Mouse (Mus musculus) hindbrain, postnatal 0 days (tissue): ENCODE results near the gene Tnks1bp1. TPM values are rescaled to one million over a fixed set of nuclear protein-coding genes. Genes with fewer than 3 reads are reported as not detected.

Experiments
- ATAC-seq: fragments of 200-750 bp; cut with Nextera tagmentation; 2 replicates; pipeline ENCODE4 v1.8.0; 2017; ENCODE audit warnings: mild to moderate bottlenecking, moderate TSS enrichment, moderate library complexity
- DNase-seq: peaks from one replicate; pipeline ENCODE4 v3.0.0-alpha.2; 2015; ENCODE audit warnings: low spot score
- H3K27ac ChIP-seq: fragments of 300-500 bp; sonication (generic); 2 replicates; pipeline ENCODE4 v1.5.1; 2014; ENCODE audit warnings: mild to moderate bottlenecking
- H3K27me3 ChIP-seq: fragments of 300-500 bp; sonication (generic); 2 replicates; pipeline ENCODE4 v1.6.1; 2014; ENCODE audit warnings: low read length, mixed read lengths; ENCODE audit not compliant: insufficient read depth
- H3K36me3 ChIP-seq: fragments of 300-500 bp; sonication (generic); 2 replicates; pipeline ENCODE4 v1.6.1; 2014; ENCODE audit warnings: low read length, mixed read lengths; ENCODE audit not compliant: insufficient read depth
- H3K4me1 ChIP-seq: fragments of 300-500 bp; sonication (generic); 2 replicates; pipeline ENCODE4 v1.6.1; 2014; ENCODE audit warnings: antibody characterized with exemption, low read length, mixed read lengths; ENCODE audit not compliant: insufficient read depth
- H3K4me2 ChIP-seq: fragments of 300-500 bp; sonication (generic); 2 replicates; pipeline ENCODE4 v1.6.1; 2014; ENCODE audit warnings: low read depth, mild to moderate bottlenecking, low read length, moderate library complexity, mixed read lengths
- H3K4me3 ChIP-seq: fragments of 300-500 bp; sonication (generic); 2 replicates; pipeline ENCODE4 v1.5.1; 2014; ENCODE audit warnings: low read length
- H3K9ac ChIP-seq: fragments of 300-500 bp; sonication (generic); replicated peaks from 2 replicates; pipeline ENCODE4 v1.6.1; 2014; ENCODE audit warnings: mild to moderate bottlenecking, low read length, moderate library complexity, mixed read lengths
- H3K9me3 ChIP-seq: fragments of 300-500 bp; sonication (generic); 2 replicates; pipeline ENCODE4 v1.6.1; 2016; ENCODE audit warnings: low read length, mixed read lengths
- CTCF ChIP-seq: IDR thresholded peaks from 2 replicates; pipeline ENCODE4 v1.5.1; 2016; ENCODE audit warnings: antibody characterized with exemption, control low read depth, low read depth
- WGBS: fragments of 180-500 bp; shearing (Covaris S2); extraction: QIAGEN DNeasy Blood & Tissue Kit; methylation state at CpG from one replicate; pipeline ENCODE4 v1.1.7; 2014; 5-methylcytosine and 5-hydroxymethylcytosine counted together
- polyA plus RNA-seq: library from polyadenylated mRNA; unstranded; fragments of >200 nt; fragmentation: Nextera tagmentation; extraction: Ambion mirVana; gene quantifications from 2 replicates; pipeline ENCODE4 v1.2.1, GENCODE M21; 2015
- total RNA-seq: library from RNA; depleted of rRNA; stranded (reverse); fragments of >200 nt; gene quantifications from 2 replicates; pipeline ENCODE4 v1.2.3, GENCODE M21; 2014

Tnks1bp1 gene
- total and polyA plus RNA-seq, 2 experiments from 2014 or later, result 17.4 to 70.0 TPM

- no peak overlapping the region for H3K4me3 ChIP-seq
- no peak for TF ChIP-seq CTCF
- H3K27ac ChIP-seq, result no peak overlapping the region
- 94% methylated on average over 5 of the region's 5 CpGs for WGBS
- DNase-seq (no peak), ATAC-seq (no peak)
- H3K9ac ChIP-seq, result no peak overlapping the region
- peaks cover 25% of the 10 kb centered on the region; the same call in 1 of the 2 replicates for H3K36me3 ChIP-seq
- H3K4me2 ChIP-seq, result no peak overlapping the region
- no peaks in the 10 kb centered on the region for H3K4me1 ChIP-seq
- no peaks in the 10 kb centered on the region for H3K9me3 ChIP-seq
- no peaks in the 10 kb centered on the region for H3K27me3 ChIP-seq
Measured at GRCm38 (mm10) chr2:85071921-85072320, 24.1 kb downstream of the Tnks1bp1 start.

DNA sequence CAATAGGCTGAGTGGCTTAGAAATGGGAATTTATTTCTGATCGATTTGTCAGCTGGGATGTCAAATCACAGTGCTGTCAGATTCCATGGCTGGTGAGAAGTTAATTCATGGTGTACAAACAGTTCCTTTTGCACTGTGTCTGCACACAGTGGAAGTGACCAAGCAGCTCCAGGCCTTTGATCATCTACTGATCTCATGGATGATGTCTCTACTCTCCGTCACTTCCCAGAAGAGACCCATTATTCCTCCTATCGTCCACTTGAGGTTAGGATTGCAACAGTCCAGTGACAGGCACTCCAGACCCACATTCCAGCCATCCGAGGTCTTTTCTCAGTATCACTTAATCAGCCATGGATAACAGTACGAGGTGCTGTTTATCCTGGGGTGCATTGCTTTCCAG, 25.9 kb downstream of the Tnks1bp1 start:
- no peak for DNase-seq
- Histone ChIP-seq H3K27me3 (no peaks in the 10 kb centered on the region), H3K36me3 (peaks cover 25% of the 10 kb centered on the region; the same call in 1 of the 2 replicates), H3K9me3 (no peaks in the 10 kb centered on the region), H3K4me3 (no peak overlapping the region), H3K27ac (no peak overlapping the region), H3K4me2 (no peak overlapping the region), H3K9ac (no peak overlapping the region), H3K4me1 (no peaks in the 10 kb centered on the region)
- no peak for ATAC-seq
- no peak for TF ChIP-seq CTCF
- 85% methylated on average over 5 of the region's 5 CpGs for WGBS

GRCm38 (mm10) chr2:85088716-85089646, 41.2 kb downstream of the Tnks1bp1 start:
- no peak for TF ChIP-seq CTCF
- Histone ChIP-seq H3K27ac (no peak overlapping the region), H3K4me2 (no peak overlapping the region), H3K36me3 (no peaks in the 10 kb centered on the region), H3K27me3 (no peaks in the 10 kb centered on the region), H3K9me3 (no peaks in the 10 kb centered on the region), H3K4me3 (no peak overlapping the region), H3K4me1 (0 out of 2 replicates have a peak, but pooled peaks cover 4% of the 10 kb centered on the region), H3K9ac (no peak overlapping the region)
- peak; percentile 72; the same call in 1 of the 2 replicates for ATAC-seq
- WGBS, result 53% methylated on average over 11 of the region's 11 CpGs
- peak; percentile 54 for DNase-seq

GRCm38 (mm10) chr2:85091325-85091724, 43.5 kb downstream of the Tnks1bp1 start:
- Histone ChIP-seq H3K36me3 (no peaks in the 10 kb centered on the region), H3K4me2 (no peak overlapping the region), H3K9ac (no peak overlapping the region), H3K27me3 (no peaks in the 10 kb centered on the region), H3K9me3 (no peaks in the 10 kb centered on the region), H3K4me3 (no peak overlapping the region), H3K4me1 (0 out of 2 replicates have a peak, but pooled peaks cover 4% of the 10 kb centered on the region), H3K27ac (no peak overlapping the region)
- 95% methylated on average over 4 of the region's 4 CpGs for WGBS
- TF ChIP-seq CTCF, result no peak
- DNase-seq (no peak), ATAC-seq (no peak)

GRCm38 (mm10) chr2:85093376-85093775, 45.6 kb downstream of the Tnks1bp1 start:
- H3K27ac ChIP-seq, result no peak overlapping the region
- WGBS, result 88% methylated on average over 1 of the region's 1 CpGs
- no peak for ATAC-seq

GRCm38 (mm10) chr2:85095906-85096305, 48.1 kb downstream of the Tnks1bp1 start:
- no peaks in the 10 kb centered on the region for H3K9me3 ChIP-seq
- no peak for TF ChIP-seq CTCF
- DNase-seq (no peak), ATAC-seq (no peak)
- H3K9ac ChIP-seq, result no peak overlapping the region
- no peak overlapping the region for H3K27ac ChIP-seq
- no peaks in the 10 kb centered on the region for H3K27me3 ChIP-seq
- H3K4me3 ChIP-seq, result no peak overlapping the region
- no peaks in the 10 kb centered on the region for H3K36me3 ChIP-seq
- H3K4me2 ChIP-seq, result no peak overlapping the region
- H3K4me1 ChIP-seq, result no peaks in the 10 kb centered on the region
- 28% methylated on average over 5 of the region's 5 CpGs for WGBS

More at GRCm38 (mm10) chr2:85093376-85093775, 45.6 kb downstream of the Tnks1bp1 start:
- Histone ChIP-seq H3K9ac (no peak overlapping the region), H3K27me3 (no peaks in the 10 kb centered on the region), H3K4me1 (0 out of 2 replicates have a peak, but pooled peaks cover 4% of the 10 kb centered on the region), H3K4me3 (no peak overlapping the region), H3K9me3 (no peaks in the 10 kb centered on the region), H3K36me3 (no peaks in the 10 kb centered on the region), H3K4me2 (no peak overlapping the region)
- no peak for TF ChIP-seq CTCF
- no peak for DNase-seq

- Histone ChIP-seq H3K4me2 (no peak overlapping the region), H3K4me3 (no peak overlapping the region), H3K9ac (no peak overlapping the region), H3K9me3 (0 out of 2 replicates have a peak, but pooled peaks cover 2% of the 10 kb centered on the region), H3K36me3 (no peaks in the 10 kb centered on the region), H3K27ac (no peak overlapping the region), H3K27me3 (no peaks in the 10 kb centered on the region), H3K4me1 (no peaks in the 10 kb centered on the region)
- no peak for DNase-seq
- TF ChIP-seq CTCF, result no peak
- no peak for ATAC-seq
- WGBS, result 87% methylated on average over 2 of the region's 2 CpGs
Measured at GRCm38 (mm10) chr2:85098014-85098413, 50.2 kb downstream of the Tnks1bp1 start.
